Mouse (Mus musculus) ovary, adult 2 months (tissue): ENCODE results near the gene Cmc1. TPM values are rescaled to one million over a fixed set of nuclear protein-coding genes. Genes with fewer than 3 reads are reported as not detected.

Experiments
- polyA plus RNA-seq: library from polyadenylated mRNA; depleted of rRNA; stranded (reverse); fragments of >200 nt; gene quantifications from 2 replicates; pipeline ENCODE4 v1.2.3, GENCODE M21; 2012; rRNA removed

The Cmc1 gene
- polyA plus RNA-seq = 1.1 and 1.5 TPM in 2 replicates

GRCm38 (mm10) chr9:118149407-118150402 lies at the start of gene Cmc1:
Cmc1 (minus strand) TSS chr9:118150177.

GRCm38 (mm10) chr9:118040218-118041021 lies 109.6 kb downstream of the Cmc1 start, which contains the start of gene Azi2:
Azi2 (plus strand) TSS chr9:118040499.

Other genes starting within 250 kb of the Cmc1 start
- 22.1 and 27.6 TPM in 2 replicates for gene Azi2, start 109.7 kb downstream of the Cmc1 start, polyA plus RNA-seq